Mouse (Mus musculus) liver, postnatal 0 days (tissue): ENCODE results near the gene Thumpd3. TPM values are rescaled to one million over a fixed set of nuclear protein-coding genes. Genes with fewer than 3 reads are reported as not detected.
A peak's percentile ranks its signal among the peaks of the same experiment; 100 is the strongest.

Source experiments
- ATAC-seq: fragments of 200-750 bp; cut with Nextera tagmentation; 2 replicates; pipeline ENCODE4 v1.8.0; 2017; ENCODE audit warnings: mild to moderate bottlenecking, moderate library complexity
- DNase-seq: peaks from one replicate; pipeline ENCODE4 v3.0.0-alpha.2; 2016
- H3K27ac ChIP-seq: fragments of 300-500 bp; sonication (generic); 2 replicates; pipeline ENCODE4 v1.5.1; 2014; ENCODE audit warnings: antibody characterized with exemption, moderate library complexity, mild to moderate bottlenecking, low read depth
- H3K27me3 ChIP-seq: fragments of 300-500 bp; sonication (generic); 2 replicates; pipeline ENCODE4 v1.6.1; 2014; ENCODE audit warnings: low read length, control low read depth, mixed read lengths; ENCODE audit not compliant: insufficient read depth
- H3K36me3 ChIP-seq: fragments of 300-500 bp; sonication (generic); replicated peaks from 2 replicates; pipeline ENCODE4 v1.6.1; 2014; ENCODE audit warnings: mild to moderate bottlenecking, control low read depth, low read length, moderate library complexity, mixed read lengths; ENCODE audit not compliant: insufficient read depth
- H3K4me1 ChIP-seq: fragments of 300-500 bp; sonication (generic); 2 replicates; pipeline ENCODE4 v1.6.1; 2014; ENCODE audit warnings: antibody characterized with exemption, mild to moderate bottlenecking, control low read depth; ENCODE audit not compliant: insufficient read depth
- H3K4me2 ChIP-seq: fragments of 300-500 bp; sonication (generic); 2 replicates; pipeline ENCODE4 v1.6.1; 2014; ENCODE audit warnings: low read depth, mild to moderate bottlenecking, low read length, moderate library complexity, mixed read lengths
- H3K4me3 ChIP-seq: fragments of 300-500 bp; sonication (generic); 2 replicates; pipeline ENCODE4 v1.5.1; 2014; ENCODE audit warnings: low read depth, low read length
- H3K9ac ChIP-seq: fragments of 300-500 bp; sonication (generic); replicated peaks from 2 replicates; pipeline ENCODE4 v1.6.1; 2014; ENCODE audit warnings: mild to moderate bottlenecking, moderate library complexity
- H3K9me3 ChIP-seq: fragments of 300-500 bp; sonication (generic); 2 replicates; pipeline ENCODE4 v1.6.1; 2016; ENCODE audit warnings: mild to moderate bottlenecking, control low read depth, low read length, mixed read lengths
- CTCF ChIP-seq: sonication (generic); IDR thresholded peaks from 2 replicates; pipeline ENCODE4 v1.5.1; 2016; ENCODE audit warnings: antibody characterized with exemption, low read depth
- EP300 ChIP-seq: IDR thresholded peaks from 2 replicates; pipeline ENCODE4 v1.6.1; 2016; ENCODE audit warnings: antibody characterized with exemption, low read depth, mild to moderate bottlenecking
- WGBS: fragments of 180-500 bp; shearing (Covaris S2); extraction: QIAGEN DNeasy Blood & Tissue Kit; methylation state at CpG from one replicate; pipeline ENCODE4 v1.1.7; 2014; ENCODE audit not compliant: insufficient replicate concordance; 5-methylcytosine and 5-hydroxymethylcytosine counted together
- polyA plus RNA-seq: library from polyadenylated mRNA; unstranded; fragments of >200 nt; fragmentation: Nextera tagmentation; extraction: Ambion mirVana; gene quantifications from 2 replicates; pipeline ENCODE4 v1.2.1, GENCODE M21; 2015

The Thumpd3 gene
- polyA plus RNA-seq, 1 experiment from 2014 or later, result 25.1 TPM

DNA sequence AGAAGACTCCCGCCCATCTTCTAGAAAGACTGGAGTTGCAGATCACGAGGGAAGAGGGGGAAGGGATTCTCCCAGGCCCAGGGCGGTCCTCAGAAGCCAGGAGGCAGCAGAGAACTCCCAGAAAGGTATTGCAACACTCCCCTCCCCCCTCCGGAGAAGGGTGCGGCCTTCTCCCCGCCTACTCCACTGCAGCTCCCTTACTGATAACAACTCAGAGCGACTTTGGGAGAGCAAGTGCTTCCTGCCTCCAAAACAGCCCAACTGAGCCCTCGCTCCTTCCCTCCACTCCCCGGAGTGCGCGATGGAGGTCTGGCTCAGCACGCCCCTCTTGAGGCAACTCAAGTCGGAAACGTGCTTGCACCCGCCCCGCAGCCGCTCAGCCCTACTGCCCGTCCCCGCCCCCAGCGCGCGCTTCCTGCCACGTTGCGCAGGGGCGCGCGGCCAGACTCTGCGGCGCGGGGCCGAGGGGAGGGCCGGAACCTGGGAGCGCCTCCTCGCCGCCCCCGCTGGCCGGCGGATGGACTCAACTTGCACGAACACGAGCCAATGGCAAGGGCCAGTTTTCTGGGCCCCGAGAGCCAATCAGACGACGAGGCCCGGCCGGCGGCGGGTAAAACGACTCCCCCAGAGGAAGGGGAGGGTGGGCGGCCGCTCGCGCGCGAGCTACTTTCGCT lies 30.1 kb downstream of the Thumpd3 start:
- Histone ChIP-seq H3K27ac (peak overlapping the region; percentile 100), H3K9me3 (no peaks in the 10 kb centered on the region), H3K4me1 (peaks cover 17% of the 10 kb centered on the region), H3K36me3 (peaks cover 3% of the 10 kb centered on the region; the same call in 1 of the 2 replicates), H3K4me2 (peak overlapping the region; percentile 76), H3K4me3 (peak overlapping the region; percentile 85), H3K9ac (peak overlapping the region; percentile 99), H3K27me3 (no peaks in the 10 kb centered on the region)
- peak; percentile 83 for TF ChIP-seq CTCF
- peak; percentile 85 for TF ChIP-seq EP300
- ATAC-seq (peak; percentile 78), DNase-seq (peak; percentile 96)
- WGBS, result 1% methylated on average over 46 of the region's 55 CpGs

DNA sequence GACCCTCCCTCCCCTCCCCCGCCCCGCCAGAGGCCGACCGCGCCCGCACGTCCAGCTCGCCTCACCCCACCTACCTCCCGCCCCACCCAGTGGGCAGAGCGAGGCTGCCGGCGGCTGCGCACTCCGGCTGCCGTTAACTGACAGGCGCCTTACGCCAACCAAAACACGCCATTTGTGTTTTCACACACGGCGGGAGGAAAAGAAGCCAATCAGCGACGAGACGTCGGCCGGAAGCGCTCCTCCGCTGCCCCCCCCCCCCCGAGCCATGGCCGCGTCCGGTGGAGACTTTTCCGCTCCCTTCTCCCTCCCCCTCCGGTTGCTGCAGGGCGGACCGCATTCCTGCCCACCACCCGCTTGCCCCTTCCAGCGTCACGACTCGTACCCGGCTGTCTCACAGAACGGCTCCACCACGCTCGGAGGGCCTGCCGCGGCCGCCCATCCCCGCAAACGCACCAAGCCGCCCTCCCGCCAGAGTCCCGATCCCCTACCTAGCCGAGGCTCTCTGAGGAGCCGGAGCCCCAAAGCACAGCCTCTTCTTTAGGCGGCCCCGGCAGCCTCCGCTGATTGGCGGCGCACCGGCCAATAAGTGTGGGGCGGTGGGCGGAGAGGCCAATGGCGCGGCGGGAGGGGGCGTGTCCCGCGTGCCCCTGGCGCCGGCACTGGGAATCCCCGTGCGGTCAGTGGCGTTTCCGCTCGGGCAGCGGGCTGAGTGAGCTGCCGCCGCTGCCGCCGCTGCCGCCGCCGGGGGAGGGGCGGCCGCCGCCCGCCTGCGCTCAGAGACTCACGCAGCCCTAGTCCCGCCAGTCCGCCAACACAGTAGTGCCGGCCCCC lies 30.9 kb downstream of the Thumpd3 start, which contains the start of gene Setd5:
Setd5 (plus strand) TSS at position 680 of the 831 bp plus-strand sequence.
- no peaks in the 10 kb centered on the region for H3K36me3 ChIP-seq
- ATAC-seq (peak; percentile 81), DNase-seq (peak; percentile 98)
- H3K27ac ChIP-seq, result peak within 1 kb of the TSS; percentile 100
- H3K9ac ChIP-seq, result peak within 1 kb of the TSS; percentile 99
- H3K4me3 ChIP-seq, result peak within 1 kb of the TSS; percentile 85
- peak within 1 kb of the TSS; percentile 86 for H3K4me2 ChIP-seq
- peaks cover 22% of the 10 kb centered on the region for H3K4me1 ChIP-seq
- WGBS, result 2% methylated on average over 64 of the region's 91 CpGs
- H3K27me3 ChIP-seq, result no peaks in the 10 kb centered on the region
- no peaks in the 10 kb centered on the region for H3K9me3 ChIP-seq
- TF ChIP-seq CTCF (no peak), EP300 (peak; percentile 55)

DNA sequence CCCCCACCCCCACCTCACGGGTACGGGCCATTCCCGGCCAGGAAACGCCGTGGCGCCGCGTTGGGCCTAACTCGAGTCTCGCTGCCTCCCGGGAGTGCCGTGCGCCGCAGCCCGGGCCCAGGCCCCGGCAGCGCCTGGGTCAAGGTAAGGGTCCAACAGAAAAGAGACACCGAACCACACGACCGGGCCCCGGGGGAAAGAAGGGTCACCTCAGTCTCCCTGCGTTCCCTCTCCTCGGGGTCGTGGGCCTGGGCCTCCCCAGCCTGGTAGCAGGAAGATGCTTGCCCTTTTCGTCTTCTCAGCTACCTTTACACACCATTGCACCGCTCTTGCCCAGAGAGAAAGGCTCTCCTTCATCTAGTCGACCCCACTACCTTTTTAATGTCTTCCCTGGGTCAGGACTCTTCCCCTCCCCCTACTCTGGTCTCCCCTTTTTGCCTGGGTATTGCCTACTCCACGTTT lies 31.6 kb downstream of the Thumpd3 start:
- H3K9me3 ChIP-seq, result no peaks in the 10 kb centered on the region
- H3K4me2 ChIP-seq, result peak overlapping the region; percentile 86
- peak overlapping the region; percentile 100 for H3K27ac ChIP-seq
- peak overlapping the region; percentile 99 for H3K9ac ChIP-seq
- peaks cover 23% of the 10 kb centered on the region for H3K4me1 ChIP-seq
- peak overlapping the region; percentile 85 for H3K4me3 ChIP-seq
- TF ChIP-seq EP300 (no peak), CTCF (no peak)
- under 1% methylated on average over 28 of the region's 28 CpGs for WGBS
- DNase-seq (no peak), ATAC-seq (no peak)
- H3K27me3 ChIP-seq, result no peaks in the 10 kb centered on the region
- no peaks in the 10 kb centered on the region for H3K36me3 ChIP-seq

DNA sequence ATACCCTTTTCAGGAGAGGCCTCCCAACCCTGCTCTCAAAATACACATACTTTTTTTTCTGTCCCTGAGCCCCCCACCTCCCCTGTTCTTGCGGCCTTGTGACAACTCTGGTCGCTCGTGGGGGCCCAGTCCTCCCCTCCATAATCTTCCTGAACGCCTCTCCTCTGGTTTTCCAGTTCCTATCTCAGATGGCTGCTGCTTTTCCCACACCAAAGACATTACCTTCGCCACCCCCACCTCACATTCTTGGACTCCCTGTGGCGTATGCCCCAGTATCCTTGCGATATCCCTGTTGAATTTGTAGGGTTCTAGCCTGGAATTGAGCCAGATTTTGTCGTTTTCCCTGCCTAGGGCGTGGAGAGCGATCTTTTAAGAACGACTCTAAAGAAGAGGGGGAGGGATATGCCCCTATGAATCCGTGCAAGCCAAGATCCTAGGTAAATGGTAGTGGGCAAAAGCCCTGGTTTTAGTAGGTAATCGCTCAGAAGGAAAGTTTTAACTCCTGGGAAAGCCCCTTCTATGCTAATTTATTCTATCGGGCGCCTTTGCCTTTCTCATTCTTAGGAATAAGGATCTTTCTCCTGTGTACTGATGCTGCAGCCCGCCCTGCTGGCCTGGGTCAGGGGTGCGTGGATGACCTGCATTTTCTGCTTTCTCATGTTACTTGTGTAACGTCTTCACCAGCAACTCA lies 32.2 kb downstream of the Thumpd3 start:
- peak; percentile 37 for TF ChIP-seq CTCF
- 0 out of 2 replicates have a peak, but pooled peaks have one; percentile 17 for TF ChIP-seq EP300
- peak overlapping the region; percentile 99 for H3K9ac ChIP-seq
- peaks cover 25% of the 10 kb centered on the region for H3K4me1 ChIP-seq
- no peaks in the 10 kb centered on the region for H3K27me3 ChIP-seq
- WGBS, result under 1% methylated on average over 18 of the region's 18 CpGs
- peak overlapping the region; percentile 100 for H3K27ac ChIP-seq
- DNase-seq (peak; percentile 49), ATAC-seq (no peak)
- peak overlapping the region; percentile 85 for H3K4me3 ChIP-seq
- H3K36me3 ChIP-seq, result no peaks in the 10 kb centered on the region
- no peaks in the 10 kb centered on the region for H3K9me3 ChIP-seq
- H3K4me2 ChIP-seq, result peak overlapping the region; percentile 86

DNA sequence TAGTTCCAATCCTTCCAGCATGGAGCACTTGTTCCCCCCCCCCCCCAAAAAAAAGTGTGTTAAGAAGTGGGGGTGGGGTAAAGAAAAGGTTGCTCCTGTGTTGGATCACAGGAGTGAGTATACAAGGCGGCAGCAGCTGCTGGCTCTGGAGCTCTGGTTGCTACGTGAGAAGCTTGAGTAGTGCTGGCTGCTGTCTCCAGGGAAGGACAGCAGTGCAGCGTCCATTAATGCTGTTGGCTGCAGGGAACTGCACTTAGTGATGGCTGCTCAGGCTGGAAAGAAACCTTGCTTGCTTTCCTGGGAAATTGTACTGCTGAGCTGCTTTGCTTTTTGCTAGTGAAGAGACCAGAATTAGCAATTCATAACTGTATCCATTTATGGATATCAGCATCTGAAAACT lies 33.5 kb downstream of the Thumpd3 start:
- Histone ChIP-seq H3K4me1 (peaks cover 21% of the 10 kb centered on the region), H3K4me2 (peak overlapping the region; percentile 86), H3K27me3 (no peaks in the 10 kb centered on the region), H3K4me3 (peak overlapping the region; percentile 85), H3K9me3 (no peaks in the 10 kb centered on the region), H3K36me3 (no peaks in the 10 kb centered on the region), H3K27ac (peak overlapping the region; percentile 67), H3K9ac (peak overlapping the region; percentile 99)
- WGBS, result 3% methylated on average over 3 of the region's 3 CpGs
- DNase-seq (peak; percentile 25), ATAC-seq (no peak)
- TF ChIP-seq EP300 (no peak), CTCF (no peak)
